ENCODE assay signal across 14 mouse cellular contexts in genomic region chr2:6795995-6796588, GRCm38 (mm10).
"Had no signal": no experiment of that assay in that cellular context is flagged by ENCODE, and none has a peak within 500 bp of the region (broad histone marks: within the 10 kb centered on the region; RNA-seq: fewer than 3 reads in every experiment).

No protein-coding gene starts in this region.

- H3K4me1 ChIP-seq: kidney, embryonic 15.5 days; limb, embryonic 13.5 days had no signal

- H3K36me3 ChIP-seq: kidney, embryonic 15.5 days; limb, embryonic 13.5 days; midbrain, embryonic 13.5 days had no signal

- H3K4me2 ChIP-seq: kidney, embryonic 15.5 days; limb, embryonic 13.5 days; midbrain, embryonic 13.5 days had no signal

- ATAC-seq: midbrain, embryonic 13.5 days had no signal

- H3K9me3 ChIP-seq: kidney, embryonic 15.5 days; limb, embryonic 13.5 days; midbrain, embryonic 13.5 days had no signal

- H3K27ac ChIP-seq: kidney, embryonic 15.5 days; limb, embryonic 13.5 days; liver, embryonic 14.5 days; midbrain, embryonic 13.5 days had no signal

- H3K27me3 ChIP-seq: kidney, embryonic 15.5 days; limb, embryonic 13.5 days; midbrain, embryonic 13.5 days had no signal

- H3K4me3 ChIP-seq: kidney, embryonic 15.5 days; limb, embryonic 13.5 days; midbrain, embryonic 13.5 days had no signal

- H3K9ac ChIP-seq: kidney, embryonic 15.5 days; limb, embryonic 13.5 days; liver, embryonic 14.5 days; midbrain, embryonic 13.5 days had no signal

- DNase-seq: kidney, adult 2 months; kidney, postnatal 14 days; layer of hippocampus, adult 9-11 months; layer of hippocampus, postnatal 36 days; left cerebral cortex, postnatal 4 days; lung, adult 18-20 months; lung, postnatal 10 days; right cerebral cortex, adult 18-20 months; right cerebral cortex, postnatal 25 days; thymus, postnatal 4 days had no signal
